Mouse (Mus musculus): ENCODE data around the gene Clmn.

Clmn gene

GRCm38 (mm10) chr12:104879577-104879989 is 14.7 kb upstream of the Clmn start:
- no peak for DNase-seq

- no peak for DNase-seq
Measured at GRCm38 (mm10) chr12:104876053-104876452, 11.2 kb upstream of the Clmn start.

DNA sequence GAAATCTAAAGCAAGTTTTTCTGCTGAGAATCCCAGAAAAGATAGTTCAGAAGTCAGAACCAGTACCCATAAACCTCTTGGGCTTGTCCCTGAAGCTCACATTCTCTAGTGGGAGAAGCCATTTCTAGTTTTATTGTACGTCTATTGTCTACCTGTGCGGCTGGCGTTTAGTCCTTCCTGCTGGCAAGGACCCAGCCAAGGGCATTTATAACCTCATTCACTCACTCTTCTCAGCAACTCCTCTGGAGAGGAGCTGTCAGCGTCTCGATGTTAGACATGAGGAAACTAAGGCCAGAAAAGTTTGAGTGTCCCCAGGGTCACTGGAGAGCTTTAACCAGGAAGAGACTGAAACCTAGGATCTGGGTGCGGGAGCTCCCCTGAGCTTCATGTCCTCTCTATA is 7.1 kb upstream of the Clmn start:
- DNase-seq: no peak

DNA sequence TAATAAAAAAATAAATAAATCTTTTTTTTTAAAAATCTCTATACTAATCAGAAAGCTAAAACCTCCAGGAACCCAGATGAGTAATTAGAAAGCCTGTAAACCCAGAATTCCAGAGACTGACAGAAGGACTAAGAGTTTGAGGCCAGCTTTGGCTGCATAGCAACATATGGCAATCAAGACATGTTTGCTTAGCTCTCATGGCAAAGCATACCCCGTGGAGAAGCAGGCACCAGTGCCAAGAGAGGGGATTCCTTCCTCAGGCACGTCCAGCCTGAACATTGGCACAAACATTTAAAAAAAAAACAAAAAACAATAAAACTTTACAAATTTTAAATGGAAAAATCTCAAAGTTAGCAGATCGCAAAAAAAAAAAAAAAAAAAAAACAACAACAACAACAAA is 4.9 kb upstream of the Clmn start:
- DNase-seq: no peak

DNA sequence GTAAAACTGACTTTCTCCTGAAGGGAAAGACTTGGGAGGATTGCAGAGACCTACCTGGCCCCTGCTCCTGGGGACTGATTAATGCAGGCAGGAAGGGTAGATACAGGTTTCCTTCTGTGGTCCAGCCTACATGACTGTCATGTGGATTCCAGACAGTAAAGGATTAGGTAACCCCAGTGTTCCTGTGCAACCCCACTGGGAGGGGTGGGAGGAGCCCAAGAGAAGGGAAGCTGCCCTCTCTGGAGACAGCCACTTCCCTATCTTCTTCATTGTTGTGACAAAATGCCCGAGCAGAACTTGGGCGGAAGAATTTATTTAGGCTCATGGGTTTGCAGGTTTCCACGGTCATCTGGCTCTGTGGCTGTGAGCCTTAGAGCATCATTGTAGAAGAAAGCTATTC is 3.6 kb upstream of the Clmn start:
- no peak for DNase-seq

- DNase-seq: no peak
Measured at GRCm38 (mm10) chr12:104867851-104868250, 3.0 kb upstream of the Clmn start.

DNA sequence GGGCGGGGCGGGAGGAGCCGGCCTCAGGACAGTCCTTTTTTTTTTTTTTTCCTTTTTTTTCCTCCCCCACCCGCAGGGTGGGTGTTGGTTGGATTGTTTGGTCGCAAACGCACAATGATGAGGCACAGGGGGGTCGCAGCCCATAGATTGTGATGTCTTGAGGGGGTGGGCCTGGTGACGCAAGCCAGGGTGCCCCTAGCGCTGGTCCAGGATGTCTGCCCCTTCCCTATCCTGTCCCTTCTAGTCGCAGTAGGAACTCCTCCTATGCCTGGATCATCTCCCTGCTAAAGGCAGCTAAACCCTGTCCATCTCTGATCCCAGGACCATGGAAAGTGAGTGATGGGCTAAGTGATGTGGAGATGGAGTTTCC is 275 bp upstream of the Clmn start:
- no peak for DNase-seq

DNA sequence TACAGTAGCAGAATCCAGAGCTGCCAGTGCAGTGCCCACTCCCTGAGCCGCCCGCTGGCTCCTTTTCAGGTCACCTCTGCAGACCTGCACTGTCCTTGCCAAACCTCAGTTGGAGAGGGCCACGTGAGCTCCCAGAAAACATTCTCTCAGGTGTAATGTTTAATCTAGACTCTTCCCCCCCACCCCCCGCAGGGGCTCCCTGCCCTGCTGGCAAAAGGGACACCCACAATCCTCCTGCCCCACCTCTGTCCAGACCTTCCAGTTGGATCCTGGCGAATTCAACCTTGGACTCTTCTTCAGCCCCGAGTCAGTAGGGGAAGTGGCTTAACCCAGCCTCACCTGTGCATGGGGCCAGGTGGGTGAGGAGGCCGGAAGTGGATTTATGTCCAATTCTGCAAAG is 1.2 kb downstream of the Clmn start:
- DNase-seq: no peak

GRCm38 (mm10) chr12:104859140-104859539 is 5.7 kb downstream of the Clmn start:
- DNase-seq: peak; percentile 56

DNA sequence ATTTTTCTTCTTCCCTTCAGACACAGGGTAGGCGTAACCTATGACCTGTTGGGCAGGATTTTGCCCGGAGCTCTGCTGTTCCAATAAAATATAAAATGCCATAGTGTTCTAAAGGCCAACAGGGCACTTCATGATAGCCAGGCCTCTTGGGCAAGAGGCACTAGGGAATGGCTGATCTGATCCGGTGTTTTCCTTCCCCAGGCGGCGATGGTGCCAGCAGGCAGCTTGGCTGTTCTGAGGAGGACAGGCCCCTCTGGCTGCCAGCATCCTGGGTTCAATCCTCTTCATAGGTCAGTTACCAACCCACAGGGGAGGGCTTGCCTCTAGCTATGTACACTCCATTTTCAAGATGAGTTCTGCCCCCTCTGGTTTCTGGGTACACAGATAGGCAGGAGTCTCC is 6.1 kb downstream of the Clmn start:
- no peak for DNase-seq

GRCm38 (mm10) chr12:104857614-104858013 is 7.3 kb downstream of the Clmn start:
- DNase-seq: no peak

DNA sequence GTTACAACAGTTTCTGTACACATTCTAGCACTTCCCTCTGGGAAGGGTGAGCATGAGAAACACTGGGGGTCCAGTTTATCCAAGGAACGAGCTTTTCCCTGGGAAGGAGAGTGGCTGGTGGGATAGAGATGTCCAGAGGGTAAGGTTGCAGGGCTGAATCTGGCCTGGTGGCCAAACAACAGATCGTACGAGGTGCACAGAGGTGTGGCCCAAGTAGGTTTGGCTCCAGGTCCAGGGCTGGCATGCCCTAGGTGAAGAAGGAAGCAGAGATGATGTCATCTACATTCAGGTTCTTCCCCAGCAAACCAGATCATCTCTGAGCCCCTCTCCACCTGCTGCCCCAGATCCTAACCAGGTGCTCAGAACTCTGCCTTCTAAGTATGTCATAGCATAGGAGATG is 8.3 kb downstream of the Clmn start:
- no peak for DNase-seq

DNA sequence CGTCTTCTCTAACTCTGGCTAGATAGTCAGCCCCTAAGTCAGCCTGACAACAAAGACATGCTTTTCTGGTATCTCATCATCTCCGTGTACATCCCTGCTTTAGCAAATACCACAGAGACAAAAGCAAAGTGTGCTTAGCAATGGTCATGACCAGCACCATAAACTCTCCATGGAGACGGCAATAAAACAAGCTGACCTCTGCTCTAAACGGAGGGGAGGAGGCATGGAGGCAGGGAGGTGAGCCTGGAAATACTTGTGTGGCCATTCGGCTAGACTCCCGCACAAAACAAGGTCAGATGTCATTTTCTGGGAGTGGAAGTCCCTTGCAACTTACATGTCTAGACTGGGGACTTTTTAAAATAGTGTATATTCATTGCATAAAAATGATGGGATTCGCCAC is 9.3 kb downstream of the Clmn start:
- no peak for DNase-seq

DNA sequence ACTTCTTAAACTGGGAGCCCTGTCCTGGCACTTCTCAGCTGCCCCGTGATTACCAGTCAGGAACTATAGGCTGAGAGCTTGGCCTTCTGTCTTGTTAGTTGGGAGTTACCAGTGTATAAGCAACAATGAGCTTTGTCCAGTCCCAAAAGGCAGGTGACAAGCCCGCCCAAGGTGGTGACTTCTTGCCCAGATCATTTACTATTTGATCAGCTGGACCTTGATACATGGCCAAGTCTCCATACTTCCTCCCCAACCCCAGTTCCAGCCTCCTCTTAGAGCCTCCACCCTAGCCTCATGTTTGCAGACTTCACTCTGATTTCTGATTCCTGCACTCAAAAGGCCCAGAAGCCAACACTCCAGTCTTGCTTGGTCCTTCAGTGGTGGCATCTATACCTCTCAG is 10.1 kb downstream of the Clmn start:
- no peak for DNase-seq

DNA sequence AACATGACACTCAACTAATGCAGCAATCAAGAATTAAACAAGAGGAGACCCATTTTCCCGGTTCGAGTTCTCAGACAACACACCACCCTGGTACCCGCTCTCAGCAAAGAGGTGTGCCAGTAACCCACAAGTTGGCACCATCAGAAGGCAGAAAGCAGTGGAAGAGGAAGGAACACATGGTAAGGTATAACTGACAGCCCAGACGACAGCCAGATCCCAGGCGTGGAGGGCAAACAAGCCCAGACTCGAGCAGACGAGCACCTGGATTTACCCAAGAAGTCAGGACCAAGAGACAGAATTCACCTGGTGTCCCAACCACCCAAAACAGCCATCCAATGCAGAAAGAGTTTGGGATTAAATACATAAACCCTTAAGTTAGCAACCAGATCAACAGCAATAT is 11.5 kb downstream of the Clmn start:
- DNase-seq: no peak

- DNase-seq: peak; percentile 59
Measured at GRCm38 (mm10) chr12:104851711-104852508, 13.0 kb downstream of the Clmn start.

DNA sequence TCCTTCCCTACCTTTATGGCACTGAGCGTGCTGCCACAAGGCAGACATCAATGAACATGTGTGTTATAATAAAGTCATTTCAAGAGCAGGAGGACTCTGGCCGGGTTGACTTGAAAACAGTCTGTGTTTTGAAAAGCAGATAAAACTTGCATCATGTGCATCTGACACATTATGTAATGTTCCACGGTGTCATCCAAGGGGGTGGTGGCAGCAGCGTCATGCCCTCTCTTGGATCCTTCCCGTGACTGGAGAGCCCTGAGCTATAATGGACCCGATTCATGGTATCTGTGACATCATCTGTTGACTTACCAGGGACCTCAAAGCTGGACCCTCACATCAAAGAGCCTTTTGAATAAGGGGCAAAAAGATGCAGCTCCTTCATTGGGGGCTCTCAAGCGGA is 14.8 kb downstream of the Clmn start:
- DNase-seq: peak; percentile 50

DNA sequence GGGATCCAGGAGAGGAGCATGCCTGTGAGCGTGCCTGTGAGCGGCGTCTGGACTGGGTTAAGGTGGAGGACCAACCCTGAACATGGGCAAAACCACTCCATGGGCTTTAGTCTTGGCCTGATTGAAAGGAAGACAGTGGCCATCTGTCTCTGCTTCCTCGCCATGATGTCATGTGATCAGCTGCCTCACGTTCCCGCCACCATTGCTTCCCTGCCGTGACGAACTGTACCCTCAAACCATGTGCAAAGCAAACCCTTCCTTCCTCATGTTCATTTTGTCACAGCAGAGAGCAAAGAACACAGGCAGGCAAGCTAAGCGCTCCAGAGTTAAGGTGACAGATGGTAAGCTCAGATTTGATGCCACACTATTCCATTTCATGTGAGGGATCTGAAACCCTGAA is 16.2 kb downstream of the Clmn start:
- DNase-seq: no peak

- no peak for DNase-seq
Measured at GRCm38 (mm10) chr12:104847227-104847626, 17.6 kb downstream of the Clmn start.

GRCm38 (mm10) chr12:104845707-104846106 is 19.2 kb downstream of the Clmn start:
- no peak for DNase-seq

DNA sequence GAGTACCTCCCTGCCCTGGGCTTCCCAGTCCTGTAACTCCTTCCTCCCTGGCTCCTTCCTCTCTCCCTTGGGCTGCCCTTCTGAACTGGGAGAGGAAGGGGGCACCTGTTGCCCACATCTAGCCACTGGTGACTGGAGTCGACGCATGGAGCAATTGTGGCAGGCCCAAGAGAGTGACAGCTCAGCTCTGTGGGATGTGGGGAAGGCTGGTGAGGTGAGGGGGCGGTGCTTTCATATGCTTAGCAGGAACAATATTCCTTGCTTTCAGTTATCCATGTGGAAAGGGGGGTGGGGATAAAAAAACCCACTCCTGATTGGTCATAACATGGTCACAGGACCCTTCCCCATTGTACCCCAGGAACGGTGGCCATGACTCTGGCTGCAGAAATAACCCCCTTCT is 19.9 kb downstream of the Clmn start:
- no peak for DNase-seq

DNA sequence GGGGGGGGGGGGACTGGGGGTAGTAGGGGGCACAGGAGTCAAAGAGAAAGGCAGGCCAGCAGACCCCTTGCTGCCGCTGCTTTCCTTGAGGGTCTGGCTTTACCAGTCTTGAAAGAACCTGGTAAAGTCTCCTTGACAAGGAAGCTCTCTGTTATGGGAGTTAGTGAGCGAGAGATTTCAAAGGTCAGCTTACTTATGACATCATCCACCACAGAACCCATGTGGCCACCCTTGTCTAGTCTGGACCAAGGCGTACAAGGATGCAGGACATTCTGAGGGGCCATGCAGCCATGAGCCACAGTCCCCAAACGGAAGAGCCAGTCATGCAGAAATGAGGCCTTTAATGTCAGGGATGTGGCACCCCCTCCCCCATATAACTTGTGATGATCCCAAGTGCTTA is 20.6 kb downstream of the Clmn start:
- no peak for DNase-seq

DNA sequence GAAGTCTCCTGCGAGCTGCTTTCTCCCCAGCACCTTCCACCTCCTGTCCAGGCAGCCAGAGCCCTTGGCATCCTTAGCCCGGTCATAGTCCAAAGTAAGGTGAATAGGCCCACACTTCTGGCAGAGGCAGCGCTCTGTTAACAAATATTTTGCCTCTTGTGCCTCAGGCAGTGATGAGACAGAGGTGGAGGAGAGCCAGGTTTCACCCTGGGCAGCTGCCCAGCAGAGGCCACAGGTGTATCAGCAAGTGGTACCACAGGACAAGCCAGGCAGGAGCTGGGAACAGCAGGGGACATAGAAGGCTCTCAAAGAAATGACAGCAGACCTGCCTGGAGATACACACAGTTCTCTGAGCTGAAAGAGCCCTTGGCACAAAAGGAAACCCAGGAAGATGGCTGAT is 23.6 kb downstream of the Clmn start:
- no peak for DNase-seq

DNA sequence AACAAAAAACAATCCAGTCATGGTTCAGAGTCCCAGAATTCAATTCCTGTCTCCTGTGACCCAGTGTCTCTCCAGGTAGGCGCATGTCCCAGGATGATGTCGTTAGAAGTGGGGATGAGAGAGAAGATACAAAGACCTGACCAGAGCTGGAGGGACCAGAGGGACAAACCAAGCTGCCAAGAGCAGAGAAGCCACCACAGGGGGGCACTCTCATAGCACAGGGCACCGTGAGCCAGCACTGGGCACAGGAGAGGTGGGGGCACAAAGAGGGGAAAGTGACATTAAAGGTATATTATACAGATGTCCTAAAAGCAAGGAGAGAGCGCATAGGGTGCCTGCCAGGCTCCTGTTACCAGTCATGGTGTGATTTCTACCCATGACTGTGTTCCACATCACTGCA is 25.9 kb downstream of the Clmn start:
- peak; percentile 48 for DNase-seq

- DNase-seq: no peak
Measured at GRCm38 (mm10) chr12:104838462-104838861, 26.4 kb downstream of the Clmn start.

Data from right cerebral cortex, adult 18-20 months (tissue).